Mouse (Mus musculus) CH12.LX (cell line): Measurements from ENCODE around the gene Olfr457. TPM values are rescaled to one million over a fixed set of nuclear protein-coding genes. Genes with fewer than 3 reads are reported as not detected.

ENCODE experiments used
- DNase-seq: peaks from one replicate; pipeline ENCODE4 v3.0.0-alpha.2; 2013; ENCODE audit errors: extremely low read depth
- H3K27ac ChIP-seq: 2 replicates; pipeline ENCODE4 v1.5.1; 2012; ENCODE audit warnings: low read depth, mild to moderate bottlenecking, control low read depth, moderate library complexity; ENCODE audit not compliant: insufficient read depth
- H3K27me3 ChIP-seq: replicated peaks from 2 replicates; pipeline ENCODE3; 2012; ENCODE audit warnings: inconsistent platforms
- H3K36me3 ChIP-seq, 2 experiments: replicated peaks in 1 of 2; 2 replicates each; pipeline versions ENCODE3 to v1.6.1; 2012; ENCODE audit warnings: inconsistent platforms in 1 of 2, low read length in 1 of 2, mild to moderate bottlenecking in 1 of 2, mixed read lengths in 1 of 2, moderate library complexity in 1 of 2; ENCODE audit not compliant: control insufficient read depth in 1 of 2, insufficient read depth in 1 of 2
- H3K4me1 ChIP-seq, 2 experiments: 2 replicates each; pipeline ENCODE4 v1.6.1; 2012; ENCODE audit warnings: inconsistent platforms in 1 of 2, moderate library complexity in 1 of 2; ENCODE audit not compliant: insufficient read depth in 2 of 2, control insufficient read depth in 1 of 2
- H3K4me2 ChIP-seq: 2 replicates; pipeline ENCODE4 v1.6.1; 2012; ENCODE audit warnings: low read depth, mild to moderate bottlenecking, control low read depth; ENCODE audit not compliant: poor library complexity, insufficient read depth, severe bottlenecking
- H3K4me3 ChIP-seq, 3 experiments: fragments of 150-350 bp in 1 of 3; sonication (generic) in 1 of 3; replicated peaks in 1 of 3; 2 replicates each; pipeline versions ENCODE3 to v1.5.1; 2011 to 2012; ENCODE audit warnings: low read depth in 2 of 3, low read length in 2 of 3, mild to moderate bottlenecking in 2 of 3, moderate library complexity in 2 of 3, control low read depth in 1 of 3, improper control_type of control experiment in 1 of 3, inconsistent platforms in 1 of 3, mixed read lengths in 1 of 3; ENCODE audit not compliant: poor library complexity in 1 of 3
- H3K79me2 ChIP-seq: replicated peaks from 2 replicates; pipeline ENCODE4 v1.6.1; 2012; ENCODE audit warnings: mild to moderate bottlenecking, moderate library complexity; ENCODE audit not compliant: control insufficient read depth, poor library complexity, insufficient read depth, severe bottlenecking; ENCODE audit errors: extremely low read depth
- H3K9ac ChIP-seq: 2 replicates; pipeline ENCODE4 v1.6.1; 2012; ENCODE audit warnings: low read depth, mild to moderate bottlenecking, control low read depth, moderate library complexity; ENCODE audit not compliant: insufficient read depth
- H3K9me3 ChIP-seq: replicated peaks from 2 replicates; pipeline ENCODE3; 2012; ENCODE audit warnings: low read length, inconsistent platforms, mixed read lengths
- BHLHE40 ChIP-seq: IDR thresholded peaks from 2 replicates; pipeline ENCODE4 v1.6.1; 2011; ENCODE audit warnings: mild to moderate bottlenecking, low read depth, low read length, improper control_type of control experiment
- CTCF ChIP-seq, 2 experiments: IDR thresholded peaks in 1 of 2; conservative IDR thresholded peaks in 1 of 2; 2 replicates each; pipeline ENCODE4 v1.5.1; 2011 to 2012; ENCODE audit warnings: low read depth in 2 of 2, low read length in 2 of 2, improper control_type of control experiment in 1 of 2, inconsistent platforms in 1 of 2, mild to moderate bottlenecking in 1 of 2, moderate library complexity in 1 of 2
- GABPA ChIP-seq: IDR thresholded peaks from 2 replicates; pipeline ENCODE4 v1.6.1; 2012; ENCODE audit warnings: low read depth, low read length, improper control_type of control experiment, inconsistent platforms; ENCODE audit not compliant: insufficient replicate concordance
- HCFC1 ChIP-seq: IDR thresholded peaks from 2 replicates; pipeline ENCODE4 v1.6.1; 2012; ENCODE audit warnings: low read depth, mild to moderate bottlenecking, inconsistent platforms, low read length, improper control_type of control experiment
- MAFK ChIP-seq: IDR thresholded peaks from 2 replicates; pipeline ENCODE4 v1.6.1; 2011; ENCODE audit warnings: low read length, improper control_type of control experiment; ENCODE audit not compliant: insufficient replicate concordance
- MAZ ChIP-seq: IDR thresholded peaks from 2 replicates; pipeline ENCODE4 v1.6.1; 2012; ENCODE audit warnings: low read depth, mild to moderate bottlenecking, inconsistent platforms, low read length, improper control_type of control experiment, moderate library complexity
- MXI1 ChIP-seq: IDR thresholded peaks from 2 replicates; pipeline ENCODE4 v1.6.1; 2011; ENCODE audit warnings: mild to moderate bottlenecking, low read depth, low read length, improper control_type of control experiment
- MYC ChIP-seq: IDR thresholded peaks from 2 replicates; pipeline ENCODE4 v1.6.1; 2011; ENCODE audit warnings: low read depth, mild to moderate bottlenecking, improper control_type of control experiment, low read length
- PAX5 ChIP-seq: IDR thresholded peaks from 2 replicates; pipeline ENCODE4 v1.6.1; 2012; ENCODE audit warnings: low read length, inconsistent platforms, mixed read lengths
- RAD21 ChIP-seq: IDR thresholded peaks from 2 replicates; pipeline ENCODE4 v1.6.1; 2011; ENCODE audit warnings: low read depth, mild to moderate bottlenecking, low read length, improper control_type of control experiment, moderate library complexity
- SMC3 ChIP-seq: IDR thresholded peaks from 2 replicates; pipeline ENCODE4 v1.6.1; 2011; ENCODE audit warnings: low read depth, low read length, improper control_type of control experiment
- TBP ChIP-seq: conservative IDR thresholded peaks from 2 replicates; pipeline ENCODE4 v1.6.1; 2011; ENCODE audit warnings: low read depth, low read length, improper control_type of control experiment
- TCF12 ChIP-seq: IDR thresholded peaks from 2 replicates; pipeline ENCODE4 v1.6.1; 2014; ENCODE audit warnings: low read depth, mild to moderate bottlenecking, inconsistent platforms, low read length, improper control_type of control experiment
- USF1 ChIP-seq: IDR thresholded peaks from 2 replicates; pipeline ENCODE4 v1.6.1; 2014; ENCODE audit warnings: low read depth, mild to moderate bottlenecking, inconsistent platforms, low read length, improper control_type of control experiment
- USF2 ChIP-seq: conservative IDR thresholded peaks from 2 replicates; pipeline ENCODE4 v1.6.1; 2011; ENCODE audit warnings: low read depth, low read length, improper control_type of control experiment
- ZC3H11A ChIP-seq: IDR thresholded peaks from 2 replicates; pipeline ENCODE4 v1.6.1; 2012; ENCODE audit warnings: low read depth, mild to moderate bottlenecking, inconsistent platforms, low read length, improper control_type of control experiment
- ZMIZ1 ChIP-seq: IDR thresholded peaks from 2 replicates; pipeline ENCODE4 v1.6.1; 2012; ENCODE audit warnings: low read depth, mild to moderate bottlenecking, inconsistent platforms, low read length, improper control_type of control experiment
- dilution Hi-C: fragments of 300-500 bp; cut with MboI; formaldehyde crosslinking; loops from 2 replicates; pipeline ENCODE4 v1.14.3; 2020; ENCODE audit warnings: low sequenced_read_pairs; ENCODE audit not compliant: extremely low pct_unique_long_range_greater_than_20kb, extremely low pct_ligation_motif_present
- in situ Hi-C: fragments of 300-500 bp; cut with MboI; formaldehyde crosslinking; loops from 3 replicates; pipeline ENCODE4 v1.14.3; 2019; ENCODE audit warnings: low sequenced_read_pairs, low pct_ligation_motif_present, low pct_unique_long_range_greater_than_20kb, mixed read lengths
- polyA plus RNA-seq: library from polyadenylated mRNA; unstranded; fragments of >175 nt; gene quantifications from 2 replicates; pipeline ENCODE4 v1.2.1, GENCODE M21; 2012; ENCODE audit warnings: low read depth; ENCODE audit not compliant: insufficient read length
- total RNA-seq, 2 experiments: library from RNA; depleted of rRNA; stranded (reverse); fragments of 300-350 nt in 1 of 2; fragments of >200 nt in 1 of 2; gene quantifications; 2 replicates each; pipeline ENCODE4 v1.2.3; 2012 to 2014

Olfr457 gene
- total and polyA plus RNA-seq, 3 experiments: not detected

- in situ Hi-C loops (no loop called here), dilution Hi-C loops (no loop called here)
- TF ChIP-seq MYC: no peak
- no peak for TF ChIP-seq BHLHE40
- no peak for TF ChIP-seq RAD21
- no peak for TF ChIP-seq HCFC1
- no peak for TF ChIP-seq SMC3
- TF ChIP-seq ZC3H11A: no peak
- no peak for TF ChIP-seq USF1
- TF ChIP-seq MAFK: no peak
- H3K4me1 ChIP-seq: no peaks in the 10 kb centered on the region
- H3K4me2 ChIP-seq: no peak overlapping the region
- no peak overlapping the region for H3K27ac ChIP-seq
- no peaks in the 10 kb centered on the region for H3K36me3 ChIP-seq
- no peaks in the 10 kb centered on the region for H3K27me3 ChIP-seq
- no peaks in the 10 kb centered on the region for H3K9me3 ChIP-seq
- no peak overlapping the region for H3K4me3 ChIP-seq
- DNase-seq: no peak
- no peaks in the 10 kb centered on the region for H3K79me2 ChIP-seq
- H3K9ac ChIP-seq: no peak overlapping the region
Measured at GRCm38 (mm10) chr6:42509311-42509710, 33.2 kb upstream of the Olfr457 start.

- DNase-seq: no peak
- Histone ChIP-seq H3K9me3 (no peaks in the 10 kb centered on the region), H3K27ac (no peak overlapping the region), H3K36me3 (no peaks in the 10 kb centered on the region), H3K27me3 (no peaks in the 10 kb centered on the region), H3K4me1 (no peaks in the 10 kb centered on the region), H3K4me3 (no peak overlapping the region), H3K4me2 (no peak overlapping the region), H3K79me2 (no peaks in the 10 kb centered on the region), H3K9ac (no peak overlapping the region)
- TF ChIP-seq MAZ (no peak), CTCF (conservative IDR thresholded peaks at IDR 0.05 in 1 of 2, IDR thresholded peaks at IDR 0.05 in 1 of 2; ENCODE audit: low read depth in 2 of 2, low read length in 2 of 2) (no peak), ZMIZ1 (no peak), GABPA (no peak), TBP (no peak), SMC3 (no peak), MXI1 (no peak), PAX5 (no peak), USF2 (no peak), TCF12 (no peak)
- dilution Hi-C loops (no loop called here), in situ Hi-C loops (no loop called here)
Measured at GRCm38 (mm10) chr6:42503478-42503877, 27.3 kb upstream of the Olfr457 start.
